Mouse (Mus musculus) spleen, adult 2 months (tissue): ENCODE measurements at regions not wholly inside any gene's neighbourhood (a gene's known extent, or its start where the extent isn't known, plus 50 kb on each side); places are given as distances from the start of the nearest gene placed in this dataset.

ENCODE experiments used
- DNase-seq, 2 experiments: peaks; one replicate each; pipeline versions ENCODE4 v3.0.0 to v3.0.0-alpha.2; 2012 to 2021; ENCODE audit warnings: low spot score in 2 of 2, low read depth in 1 of 2
- H3K27ac ChIP-seq: fragments of 200-500 bp; 2 replicates; pipeline ENCODE4 v1.5.1; 2012; ENCODE audit warnings: low read length, inconsistent platforms; ENCODE audit not compliant: insufficient read depth
- H3K27me3 ChIP-seq: fragments of 200-500 bp; 2 replicates; pipeline ENCODE4 v1.6.1; 2012; ENCODE audit warnings: mild to moderate bottlenecking, moderate library complexity, low read length, inconsistent platforms; ENCODE audit not compliant: control insufficient read depth, insufficient read depth
- H3K36me3 ChIP-seq: fragments of 200-500 bp; 2 replicates; pipeline ENCODE4 v1.6.1; 2012; ENCODE audit warnings: mild to moderate bottlenecking, low read length, inconsistent platforms; ENCODE audit not compliant: control insufficient read depth, insufficient read depth
- H3K4me1 ChIP-seq: fragments of 200-500 bp; 2 replicates; pipeline ENCODE4 v1.6.1; 2011; ENCODE audit warnings: inconsistent platforms; ENCODE audit not compliant: control insufficient read depth, insufficient read depth, insufficient read length
- H3K4me3 ChIP-seq: fragments of 200-500 bp; 2 replicates; pipeline ENCODE4 v1.5.1; 2011; ENCODE audit warnings: mild to moderate bottlenecking, inconsistent platforms; ENCODE audit not compliant: insufficient read depth, insufficient read length; ENCODE audit errors: extremely low read depth
- CTCF ChIP-seq: fragments of 200-500 bp; IDR thresholded peaks from 2 replicates; pipeline ENCODE4 v1.5.1; 2011; ENCODE audit warnings: mild to moderate bottlenecking, inconsistent platforms; ENCODE audit not compliant: insufficient read depth, insufficient read length, insufficient replicate concordance; ENCODE audit errors: extremely low read depth
- POLR2A ChIP-seq: fragments of 200-500 bp; IDR thresholded peaks from 2 replicates; pipeline ENCODE4 v1.6.1; 2011; ENCODE audit warnings: low read depth, low read length, inconsistent platforms
- WGBS: fragments of 180-500 bp; shearing (Covaris S2); methylation state at CpG from one replicate; pipeline ENCODE4 v1.1.7; 2018; 5-methylcytosine and 5-hydroxymethylcytosine counted together

- H3K27me3 ChIP-seq: no peaks in the 10 kb centered on the region
- DNase-seq: no peak
- TF ChIP-seq POLR2A (no peak), CTCF (no peak)
- no peaks in the 10 kb centered on the region for H3K36me3 ChIP-seq
- no peaks in the 10 kb centered on the region for H3K4me1 ChIP-seq
- H3K4me3 ChIP-seq: no peak overlapping the region
- H3K27ac ChIP-seq: no peak overlapping the region
- WGBS: 74% methylated on average over 2 of the region's 2 CpGs
Observed at GRCm38 (mm10) chr4:131660931-131661330, 177.2 kb downstream of the Ptpru start.

GRCm38 (mm10) chr4:131671784-131672515, 166.1 kb downstream of the Ptpru start:
- TF ChIP-seq CTCF (no peak), POLR2A (no peak)
- no peaks in the 10 kb centered on the region for H3K36me3 ChIP-seq
- no peaks in the 10 kb centered on the region for H3K27me3 ChIP-seq
- 60% methylated on average over 11 of the region's 11 CpGs for WGBS
- no peak for DNase-seq
- H3K4me1 ChIP-seq: no peaks in the 10 kb centered on the region
- no peak overlapping the region for H3K27ac ChIP-seq
- no peak overlapping the region for H3K4me3 ChIP-seq

- no peak for DNase-seq
- WGBS: 75% methylated on average over 7 of the region's 7 CpGs
Observed at GRCm38 (mm10) chr4:131677966-131678365, 160.1 kb downstream of the Ptpru start.

GRCm38 (mm10) chr4:131683176-131683575, 154.9 kb downstream of the Ptpru start:
- 79% methylated on average over 7 of the region's 7 CpGs for WGBS

More at GRCm38 (mm10) chr4:131677966-131678365, 160.1 kb downstream of the Ptpru start:
- no peaks in the 10 kb centered on the region for H3K27me3 ChIP-seq
- no peaks in the 10 kb centered on the region for H3K36me3 ChIP-seq
- H3K27ac ChIP-seq: no peak overlapping the region
- no peak overlapping the region for H3K4me3 ChIP-seq
- TF ChIP-seq POLR2A (no peak), CTCF (no peak)
- H3K4me1 ChIP-seq: no peaks in the 10 kb centered on the region

GRCm38 (mm10) chr4:131685544-131685943, 152.5 kb downstream of the Ptpru start:
- no peak for DNase-seq
- H3K27me3 ChIP-seq: no peaks in the 10 kb centered on the region
- TF ChIP-seq CTCF (no peak), POLR2A (no peak)
- H3K4me3 ChIP-seq: no peak overlapping the region
- H3K27ac ChIP-seq: no peak overlapping the region
- H3K36me3 ChIP-seq: no peaks in the 10 kb centered on the region
- WGBS: 90% methylated on average over 4 of the region's 4 CpGs
- H3K4me1 ChIP-seq: no peaks in the 10 kb centered on the region

More at GRCm38 (mm10) chr4:131683176-131683575, 154.9 kb downstream of the Ptpru start:
- TF ChIP-seq POLR2A (no peak), CTCF (no peak)
- H3K27me3 ChIP-seq: no peaks in the 10 kb centered on the region
- H3K27ac ChIP-seq: no peak overlapping the region
- H3K4me1 ChIP-seq: no peaks in the 10 kb centered on the region
- H3K36me3 ChIP-seq: no peaks in the 10 kb centered on the region
- DNase-seq: no peak
- H3K4me3 ChIP-seq: no peak overlapping the region

- no peak overlapping the region for H3K27ac ChIP-seq
- no peaks in the 10 kb centered on the region for H3K4me1 ChIP-seq
- DNase-seq: no peak
- no peaks in the 10 kb centered on the region for H3K36me3 ChIP-seq
- TF ChIP-seq CTCF (no peak), POLR2A (no peak)
- no peaks in the 10 kb centered on the region for H3K27me3 ChIP-seq
- 22% methylated on average over 5 of the region's 5 CpGs for WGBS
- no peak overlapping the region for H3K4me3 ChIP-seq
Observed at GRCm38 (mm10) chr4:131694232-131694631, 143.9 kb downstream of the Ptpru start.
